Mouse (Mus musculus): ENCODE results near the gene Psmc1.

Psmc1 gene

DNA sequence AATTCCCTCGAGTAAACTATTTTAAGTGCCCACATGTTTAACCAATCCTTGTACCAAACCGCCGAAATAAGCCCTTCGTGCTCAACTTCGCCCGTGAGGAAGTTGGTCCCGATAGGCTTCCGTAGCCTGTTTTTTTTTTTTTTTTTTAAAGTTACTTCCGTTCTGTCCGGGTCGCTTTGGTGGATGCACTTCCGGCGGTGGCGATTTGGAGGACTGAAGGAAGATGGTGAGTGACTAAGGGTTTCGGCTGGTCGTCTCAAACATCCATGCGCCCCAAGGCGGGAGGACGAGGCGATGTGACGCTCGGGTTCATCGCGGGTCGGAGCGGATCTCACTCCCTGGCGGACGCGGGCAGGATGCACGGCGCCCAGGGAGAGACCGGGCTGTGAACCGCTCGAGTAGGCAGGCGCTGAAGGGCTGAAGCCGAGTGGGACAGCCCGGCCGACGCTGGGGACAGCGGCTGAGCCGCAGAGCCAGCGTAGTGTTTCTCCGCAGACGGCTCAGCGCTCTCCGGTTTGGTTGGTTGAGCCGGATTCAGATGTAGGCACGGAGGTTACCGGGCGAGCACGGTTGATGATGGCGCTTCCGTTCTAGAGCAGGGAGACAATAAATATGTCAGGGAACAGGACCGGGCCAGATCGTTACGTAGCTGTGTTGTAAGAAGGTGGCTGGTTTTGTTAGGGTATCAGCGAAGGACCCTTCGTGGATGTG is at the start of gene Psmc1:
TSS of gene Psmc1 (plus strand) at position 169 of the 711 bp plus-strand sequence.
- peak; percentile 75 to 84 for DNase-seq

DNA sequence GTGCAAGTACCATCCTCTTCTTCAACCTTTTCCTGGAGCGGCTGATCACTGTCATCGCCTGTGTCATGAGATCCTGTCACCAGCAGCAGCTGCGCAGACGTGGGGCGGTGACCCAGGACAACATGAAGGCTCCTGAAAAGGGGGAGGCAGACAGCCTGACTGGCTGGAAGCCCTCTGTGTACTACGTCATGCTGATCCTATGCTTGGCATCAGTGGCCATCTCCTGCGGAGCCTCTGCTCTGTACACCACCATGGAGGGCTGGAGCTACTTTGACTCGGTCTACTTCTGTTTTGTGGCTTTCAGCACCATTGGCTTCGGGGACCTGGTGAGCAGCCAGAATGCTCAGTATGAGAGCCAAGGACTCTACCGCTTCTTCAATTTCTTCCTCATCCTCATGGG is 48.9 kb upstream of the Psmc1 start:
- DNase-seq, result no peak

- peak in 1 of 2 experiments; percentile 40 for DNase-seq
Observed at GRCm38 (mm10) chr12:100061826-100062225, 48.1 kb upstream of the Psmc1 start.

GRCm38 (mm10) chr12:100062584-100062983 is 47.4 kb upstream of the Psmc1 start:
- peak; percentile 28 to 44 for DNase-seq

DNA sequence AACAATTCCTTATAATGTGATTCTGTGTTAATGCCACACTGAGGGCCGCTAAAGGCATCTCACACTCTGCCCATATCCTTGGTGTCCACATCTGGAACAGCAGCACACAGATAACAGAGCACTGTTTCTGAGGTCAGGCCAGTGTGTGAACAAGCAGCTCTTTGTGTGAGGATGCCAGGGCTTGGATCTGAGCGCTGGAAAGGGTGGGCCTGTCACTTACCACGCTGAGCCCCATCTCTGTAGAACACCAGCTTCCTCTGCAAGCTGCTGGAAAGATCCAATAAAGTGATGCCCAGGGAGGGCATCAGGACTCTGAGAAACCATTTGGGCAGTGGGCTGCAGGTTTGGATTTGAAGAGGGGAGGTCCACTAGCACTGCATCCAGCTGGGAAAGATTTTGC is 44.8 kb upstream of the Psmc1 start:
- no peak for DNase-seq

- DNase-seq, result peak in 1 of 2 experiments; percentile 18
Observed at GRCm38 (mm10) chr12:100067477-100067876, 42.5 kb upstream of the Psmc1 start.

- no peak for DNase-seq
Observed at GRCm38 (mm10) chr12:100073201-100073672, 36.7 kb upstream of the Psmc1 start.

DNA sequence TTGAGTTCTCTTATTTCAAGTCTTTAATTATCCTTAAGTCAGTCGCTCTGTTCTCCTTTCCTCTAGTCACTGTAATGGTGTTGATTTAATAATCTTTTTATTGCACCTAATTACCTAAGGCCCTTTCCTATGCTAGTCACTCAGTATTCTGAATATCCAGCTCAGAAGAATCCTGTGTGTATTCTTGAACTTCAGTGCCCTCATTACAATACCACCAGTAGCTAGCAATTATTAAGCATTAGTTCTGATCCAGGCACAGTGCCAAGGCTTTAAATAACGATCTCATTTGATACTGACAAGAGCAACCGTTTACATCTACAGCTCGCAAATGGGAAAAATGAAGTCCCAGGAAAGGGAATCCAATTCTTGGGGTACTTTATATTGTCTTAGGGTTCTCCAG is 34.2 kb upstream of the Psmc1 start:
- no peak for DNase-seq

DNA sequence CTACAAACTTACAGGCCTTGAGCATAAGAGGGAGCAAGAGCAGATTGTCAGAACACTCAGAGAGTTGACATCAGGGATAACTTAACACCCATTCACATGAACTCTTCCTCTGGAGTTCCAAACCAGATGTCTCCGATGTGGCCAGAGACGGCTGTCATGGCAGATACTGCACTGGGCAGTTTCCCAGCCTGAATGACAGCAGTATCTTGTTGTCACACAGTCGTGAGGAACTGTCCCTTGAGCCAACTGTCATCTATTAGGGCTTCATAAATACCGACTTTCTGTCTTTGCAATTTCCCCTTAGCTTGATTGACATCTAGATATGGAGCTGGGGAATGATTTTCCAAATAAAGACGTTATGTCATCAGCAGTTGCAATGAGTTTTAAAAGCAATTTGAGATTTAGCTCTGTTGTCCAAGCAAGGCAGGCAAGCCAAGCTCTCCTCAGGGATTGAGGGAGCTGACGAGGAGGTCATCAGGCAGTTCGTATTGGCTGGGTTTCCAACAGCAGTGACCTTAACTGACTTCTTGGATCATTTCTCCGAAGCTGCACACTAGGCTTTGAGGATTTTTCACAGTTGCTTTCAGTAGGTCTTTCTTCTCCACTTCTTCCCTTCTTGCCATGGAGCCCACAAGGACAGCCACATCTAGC is 30.2 kb upstream of the Psmc1 start:
- peak in 1 of 2 experiments; percentile 20 for DNase-seq

DNA sequence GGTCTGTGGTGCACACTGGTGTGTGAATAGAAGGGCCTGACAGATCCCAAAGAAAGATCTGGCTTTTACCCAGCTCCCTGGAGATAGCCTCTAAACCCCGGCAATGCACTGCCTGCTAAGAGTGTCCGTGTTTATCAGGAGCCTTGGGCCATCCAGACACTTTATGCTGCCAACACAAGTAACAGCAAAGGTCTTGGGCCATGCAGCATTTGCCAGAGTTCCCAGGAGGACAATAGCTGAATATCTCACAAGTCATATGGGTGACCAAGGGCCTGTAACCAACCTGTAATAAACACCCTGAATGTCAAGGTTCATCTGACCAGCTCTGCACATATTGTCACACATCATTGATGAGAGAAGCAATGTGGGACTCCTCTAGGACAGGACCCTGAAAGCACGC is 21.9 kb upstream of the Psmc1 start:
- DNase-seq, result no peak

GRCm38 (mm10) chr12:100089265-100089664 is 20.7 kb upstream of the Psmc1 start:
- no peak for DNase-seq

- no peak for DNase-seq
Observed at GRCm38 (mm10) chr12:100090750-100091149, 19.2 kb upstream of the Psmc1 start.

DNA sequence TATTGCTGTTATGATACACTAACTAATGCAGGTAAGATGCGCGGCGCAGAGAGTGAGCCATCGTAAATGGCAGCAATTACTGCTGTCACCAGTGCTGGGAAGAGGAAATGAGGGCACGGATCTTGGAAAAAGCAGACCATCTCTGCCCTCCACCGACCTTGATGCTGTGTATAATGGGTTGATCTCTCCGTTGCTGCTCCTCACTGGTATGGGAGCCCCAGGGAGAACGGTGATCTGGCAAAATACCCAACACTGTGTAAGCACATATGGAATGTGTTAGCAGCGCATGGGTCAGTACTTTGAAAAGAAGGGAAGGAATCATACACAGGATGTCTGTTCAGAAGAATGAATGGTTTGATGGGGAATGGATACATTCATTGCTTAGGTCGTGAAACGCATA is 16.9 kb upstream of the Psmc1 start:
- DNase-seq, result no peak

GRCm38 (mm10) chr12:100099971-100100706 is 9.8 kb upstream of the Psmc1 start:
- no peak for DNase-seq

GRCm38 (mm10) chr12:100100707-100101030 is 9.3 kb upstream of the Psmc1 start:
- no peak for DNase-seq

GRCm38 (mm10) chr12:100101651-100102050 is 8.3 kb upstream of the Psmc1 start:
- DNase-seq, result no peak

GRCm38 (mm10) chr12:100104530-100104929 is 5.4 kb upstream of the Psmc1 start:
- DNase-seq, result no peak

DNA sequence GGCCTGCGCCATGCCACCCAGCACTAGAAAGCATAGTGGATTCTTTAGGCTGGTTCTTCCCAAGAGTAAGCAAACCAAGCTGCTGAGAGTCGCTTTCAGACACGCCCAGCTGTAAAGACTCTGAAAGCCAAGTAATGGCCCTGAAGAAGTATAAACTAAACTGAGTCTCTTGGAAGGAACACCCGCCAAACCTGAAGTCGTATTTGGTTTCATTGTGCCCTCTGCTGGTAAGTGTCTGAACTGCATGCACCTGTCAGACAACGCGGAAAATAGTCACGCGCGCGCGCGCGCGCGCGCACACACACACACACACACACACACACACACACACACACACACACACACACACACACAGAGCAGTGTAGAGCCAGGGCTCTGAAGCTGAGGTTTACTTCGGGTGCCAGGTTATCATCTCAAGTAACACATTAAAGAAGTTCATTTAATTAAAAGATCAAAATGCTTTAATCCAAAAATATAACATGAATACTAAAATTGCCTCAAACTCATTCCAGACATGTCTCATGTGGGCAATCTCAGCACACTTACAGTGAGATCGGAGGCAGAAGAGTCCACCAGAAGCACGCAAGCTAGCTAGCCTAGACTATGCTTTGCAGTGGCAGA is 3.6 kb upstream of the Psmc1 start:
- peak; percentile 57 to 75 for DNase-seq

DNA sequence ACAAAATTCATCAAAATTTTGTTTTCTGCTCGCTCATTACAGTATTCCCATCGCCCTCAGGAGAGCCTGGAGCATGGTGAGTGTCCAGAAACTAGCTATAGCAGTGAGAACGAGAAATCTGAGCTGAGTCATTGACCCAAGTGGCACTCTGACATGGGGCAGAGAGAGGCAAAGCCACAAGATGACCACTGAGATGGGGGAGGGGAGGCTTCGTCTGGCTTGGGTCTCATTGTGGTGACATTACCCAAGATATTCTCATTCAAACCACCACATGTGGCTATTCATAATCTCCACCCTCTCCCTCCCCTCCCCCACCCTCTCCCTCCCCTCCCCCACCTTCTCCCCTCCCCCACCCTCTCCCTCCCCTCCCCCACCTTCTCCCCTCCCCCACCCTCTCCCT is 2.5 kb upstream of the Psmc1 start:
- no peak for DNase-seq

DNA sequence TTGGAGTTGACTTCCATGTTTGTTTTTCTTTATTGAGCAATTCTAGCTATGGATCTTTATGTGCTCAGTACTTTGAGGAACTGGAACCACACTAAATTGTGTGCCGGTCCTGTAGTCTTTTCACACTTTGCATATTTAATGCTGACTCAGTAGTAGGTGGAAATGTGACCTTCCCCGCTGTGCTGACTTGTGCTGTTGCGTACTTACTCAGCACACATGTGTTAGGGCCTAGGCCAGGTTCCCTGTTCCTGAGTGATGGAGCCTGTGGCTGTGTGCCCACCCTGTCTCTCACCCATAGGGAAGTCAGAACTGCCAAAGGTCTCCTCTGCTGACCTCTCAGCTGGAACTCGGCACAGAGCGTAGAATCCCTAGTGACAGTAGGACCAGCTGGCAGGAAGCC is 6.0 kb downstream of the Psmc1 start:
- DNase-seq, result no peak

DNA sequence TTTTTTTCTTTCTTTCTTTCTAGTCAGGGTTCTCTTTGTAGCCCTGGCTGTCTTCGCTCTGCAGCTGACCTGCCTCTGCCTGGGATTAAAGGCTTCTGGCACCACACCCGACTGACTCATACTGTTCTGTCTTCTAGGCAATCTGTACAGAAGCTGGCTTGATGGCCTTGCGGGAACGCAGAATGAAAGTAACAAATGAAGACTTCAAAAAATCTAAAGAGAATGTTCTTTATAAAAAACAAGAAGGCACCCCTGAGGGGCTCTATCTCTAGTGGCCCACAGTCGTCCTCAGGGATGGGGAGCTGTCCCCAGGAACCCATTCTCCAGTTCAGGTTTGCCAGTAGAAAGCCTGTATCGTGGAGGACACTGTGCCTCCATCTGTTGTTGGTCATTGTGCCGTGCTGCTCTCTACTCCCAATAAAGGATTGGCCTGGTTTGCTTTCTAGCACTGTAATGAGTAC is 13.0 kb downstream of the Psmc1 start:
- peak; percentile 43 to 68 for DNase-seq

DNA sequence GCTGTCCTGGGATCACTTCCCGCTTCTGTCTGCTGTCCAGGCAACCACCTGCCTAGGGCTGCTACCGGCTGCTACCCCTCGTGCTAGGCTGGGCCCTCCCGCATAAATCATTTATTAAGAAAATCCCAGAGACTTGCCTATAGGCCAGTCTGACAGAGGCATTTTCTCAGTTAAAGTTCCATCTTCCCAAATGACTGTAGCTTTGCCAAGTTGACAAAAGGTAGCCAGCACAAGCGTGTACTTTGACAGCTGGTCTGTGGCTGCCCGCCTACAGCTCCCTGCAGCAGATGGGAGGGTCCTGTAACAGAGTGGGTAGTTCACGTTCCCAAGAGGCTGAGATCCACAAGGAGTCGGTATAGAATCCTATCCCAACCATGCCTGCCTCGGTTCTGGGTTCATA is 13.5 kb downstream of the Psmc1 start:
- DNase-seq, result no peak
